Mouse (Mus musculus) MEL (cell line): Measurements from ENCODE around the gene Srgap3. TPM values are rescaled to one million over a fixed set of nuclear protein-coding genes. Genes with fewer than 3 reads are reported as not detected.

ENCODE experiments used
- DNase-seq: peaks from one replicate; pipeline ENCODE4 v3.0.0; 2011; ENCODE audit warnings: low read depth, low spot score
- H3K27ac ChIP-seq: 2 replicates; pipeline ENCODE4 v1.5.1; 2012; ENCODE audit warnings: low read depth, mild to moderate bottlenecking, control low read depth, low read length, moderate library complexity; ENCODE audit not compliant: control insufficient read depth
- H3K27me3 ChIP-seq, 2 experiments: fragments of 150-350 bp in 1 of 2; sonication (generic) in 1 of 2; 2 replicates each; pipeline ENCODE4 v1.6.1; 2012; ENCODE audit warnings: low read length in 2 of 2, mild to moderate bottlenecking in 2 of 2, improper control_type of control experiment in 1 of 2, moderate library complexity in 1 of 2; ENCODE audit not compliant: insufficient read depth in 2 of 2, control insufficient read depth in 1 of 2
- H3K36me3 ChIP-seq, 2 experiments: 2 replicates each; pipeline ENCODE4 v1.6.1; 2012 to 2014; ENCODE audit warnings: low read length in 2 of 2, improper control_type of control experiment in 1 of 2, inconsistent platforms in 1 of 2, mild to moderate bottlenecking in 1 of 2; ENCODE audit not compliant: insufficient read depth in 2 of 2, control insufficient read depth in 1 of 2
- H3K4me1 ChIP-seq, 2 experiments: fragments of 150-350 bp in 1 of 2; sonication (generic) in 1 of 2; 2 replicates each; pipeline ENCODE4 v1.6.1; 2012; ENCODE audit warnings: low read length in 2 of 2, improper control_type of control experiment in 1 of 2, mild to moderate bottlenecking in 1 of 2; ENCODE audit not compliant: insufficient read depth in 2 of 2, control insufficient read depth in 1 of 2
- H3K4me3 ChIP-seq, 2 experiments: fragments of 150-350 bp in 1 of 2; sonication (generic) in 1 of 2; 2 replicates each; pipeline ENCODE4 v1.5.1; 2012; ENCODE audit warnings: low read depth in 2 of 2, low read length in 2 of 2, mild to moderate bottlenecking in 2 of 2, moderate library complexity in 2 of 2, control low read depth in 1 of 2, improper control_type of control experiment in 1 of 2; ENCODE audit not compliant: control insufficient read depth in 1 of 2, insufficient read depth in 1 of 2
- H3K79me2 ChIP-seq: 2 replicates; pipeline ENCODE4 v1.6.1; 2012; ENCODE audit warnings: mild to moderate bottlenecking, low read length, moderate library complexity; ENCODE audit not compliant: control insufficient read depth, poor library complexity, insufficient read depth
- H3K9ac ChIP-seq: 2 replicates; pipeline ENCODE4 v1.6.1; 2012; ENCODE audit warnings: low read depth, mild to moderate bottlenecking, control low read depth, low read length, moderate library complexity; ENCODE audit not compliant: control insufficient read depth, poor library complexity, severe bottlenecking
- H3K9me3 ChIP-seq: fragments of 150-350 bp; sonication (generic); replicated peaks from 2 replicates; pipeline ENCODE4 v1.6.1; 2012; ENCODE audit warnings: mild to moderate bottlenecking, low read length, improper control_type of control experiment, moderate library complexity; ENCODE audit not compliant: insufficient read depth
- BHLHE40 ChIP-seq: IDR thresholded peaks from 2 replicates; pipeline ENCODE4 v1.6.1; 2012; ENCODE audit warnings: low read depth, mild to moderate bottlenecking, inconsistent platforms, low read length, improper control_type of control experiment, borderline replicate concordance
- CHD2 ChIP-seq: IDR thresholded peaks from 2 replicates; pipeline ENCODE4 v1.6.1; 2011; ENCODE audit warnings: low read length, improper control_type of control experiment
- CTCF ChIP-seq, 3 experiments: IDR thresholded peaks in 2 of 3; conservative IDR thresholded peaks in 1 of 3; 2 replicates each; pipeline ENCODE4 v1.5.1; 2011 to 2012; ENCODE audit warnings: low read length in 3 of 3, low read depth in 2 of 3, mild to moderate bottlenecking in 2 of 3, improper control_type of control experiment in 1 of 3, inconsistent platforms in 1 of 3, mixed read lengths in 1 of 3, moderate library complexity in 1 of 3; ENCODE audit not compliant: control insufficient read depth in 1 of 3, insufficient read depth in 1 of 3, poor library complexity in 1 of 3, severe bottlenecking in 1 of 3
- ELF1 ChIP-seq: IDR thresholded peaks from 2 replicates; pipeline ENCODE4 v1.6.1; 2014; ENCODE audit warnings: low read depth, mild to moderate bottlenecking, inconsistent platforms, low read length, improper control_type of control experiment, moderate library complexity
- ETS1 ChIP-seq: IDR thresholded peaks from 2 replicates; pipeline ENCODE4 v1.6.1; 2012; ENCODE audit warnings: low read depth, mild to moderate bottlenecking, inconsistent platforms, low read length, improper control_type of control experiment, moderate library complexity
- GATA1 ChIP-seq: IDR thresholded peaks from 2 replicates; pipeline ENCODE4 v1.6.1; 2011; ENCODE audit warnings: low read depth, low read length, improper control_type of control experiment
- HCFC1 ChIP-seq: IDR thresholded peaks from 2 replicates; pipeline ENCODE4 v1.6.1; 2012; ENCODE audit warnings: low read depth, mild to moderate bottlenecking, inconsistent platforms, low read length, improper control_type of control experiment, moderate library complexity
- JUND ChIP-seq: IDR thresholded peaks from 2 replicates; pipeline ENCODE4 v1.6.1; 2011; ENCODE audit warnings: low read depth, mild to moderate bottlenecking, improper control_type of control experiment, low read length
- MAFK ChIP-seq: IDR thresholded peaks from 2 replicates; pipeline ENCODE4 v1.6.1; 2011; ENCODE audit warnings: low read depth, mild to moderate bottlenecking, low read length, improper control_type of control experiment, borderline replicate concordance
- MEF2A ChIP-seq: IDR thresholded peaks from 2 replicates; pipeline ENCODE4 v1.6.1; 2014; ENCODE audit warnings: low read depth, mild to moderate bottlenecking, inconsistent platforms, low read length, improper control_type of control experiment; ENCODE audit not compliant: poor library complexity, insufficient replicate concordance, severe bottlenecking; ENCODE audit errors: extremely low read depth
- MXI1 ChIP-seq: IDR thresholded peaks from 2 replicates; pipeline ENCODE4 v1.6.1; 2011; ENCODE audit warnings: mild to moderate bottlenecking, low read depth, low read length, improper control_type of control experiment
- MYB ChIP-seq: IDR thresholded peaks from 2 replicates; pipeline ENCODE4 v1.6.1; 2011; ENCODE audit warnings: mild to moderate bottlenecking, low read depth, low read length, improper control_type of control experiment
- NRF1 ChIP-seq: IDR thresholded peaks from 2 replicates; pipeline ENCODE4 v1.6.1; 2014; ENCODE audit warnings: low read depth, mild to moderate bottlenecking, inconsistent platforms, low read length, improper control_type of control experiment, moderate library complexity; ENCODE audit not compliant: poor library complexity, insufficient read depth, severe bottlenecking
- POLR2A ChIP-seq, 2 experiments: IDR thresholded peaks; 2 replicates each; pipeline ENCODE4 v1.6.1; 2011 to 2012; ENCODE audit warnings: low read length in 2 of 2, mild to moderate bottlenecking in 2 of 2, control low read depth in 1 of 2, improper control_type of control experiment in 1 of 2, low read depth in 1 of 2, moderate library complexity in 1 of 2; ENCODE audit not compliant: control insufficient read depth in 1 of 2, insufficient read depth in 1 of 2, poor library complexity in 1 of 2
- POLR2AphosphoS2 ChIP-seq: IDR thresholded peaks from 2 replicates; pipeline ENCODE4 v1.6.1; 2011; ENCODE audit warnings: low read length, improper control_type of control experiment
- RCOR1 ChIP-seq: IDR thresholded peaks from 2 replicates; pipeline ENCODE4 v1.6.1; 2012; ENCODE audit warnings: low read depth, mild to moderate bottlenecking, inconsistent platforms, low read length, improper control_type of control experiment
- SIN3A ChIP-seq: IDR thresholded peaks from 2 replicates; pipeline ENCODE4 v1.6.1; 2012; ENCODE audit warnings: low read length, improper control_type of control experiment, inconsistent platforms
- TAL1 ChIP-seq: IDR thresholded peaks from 2 replicates; pipeline ENCODE4 v1.6.1; 2012; ENCODE audit warnings: mild to moderate bottlenecking, inconsistent platforms, low read length, moderate library complexity, mixed read lengths
- TBP ChIP-seq: IDR thresholded peaks from 2 replicates; pipeline ENCODE4 v1.8.0; 2011; ENCODE audit warnings: low read depth, low read length, improper control_type of control experiment
- TCF12 ChIP-seq: IDR thresholded peaks from 2 replicates; pipeline ENCODE4 v1.6.1; 2014; ENCODE audit warnings: low read depth, mild to moderate bottlenecking, inconsistent platforms, low read length, improper control_type of control experiment, moderate library complexity
- UBTF ChIP-seq: IDR thresholded peaks from 2 replicates; pipeline ENCODE4 v1.6.1; 2012; ENCODE audit warnings: low read depth, mild to moderate bottlenecking, inconsistent platforms, low read length, improper control_type of control experiment, moderate library complexity, borderline replicate concordance; ENCODE audit not compliant: insufficient read depth
- USF2 ChIP-seq, 2 experiments: IDR thresholded peaks; 2 replicates each; pipeline ENCODE4 v1.6.1; 2011 to 2012; ENCODE audit warnings: improper control_type of control experiment in 2 of 2, low read length in 2 of 2, borderline replicate concordance in 1 of 2, inconsistent platforms in 1 of 2, low read depth in 1 of 2, mild to moderate bottlenecking in 1 of 2; ENCODE audit not compliant: insufficient read depth in 1 of 2
- ZC3H11A ChIP-seq: IDR thresholded peaks from 2 replicates; pipeline ENCODE4 v1.6.1; 2012; ENCODE audit warnings: low read depth, mild to moderate bottlenecking, inconsistent platforms, low read length, improper control_type of control experiment
- ZMIZ1 ChIP-seq: IDR thresholded peaks from 2 replicates; pipeline ENCODE4 v1.6.1; 2012; ENCODE audit warnings: low read depth, mild to moderate bottlenecking, inconsistent platforms, low read length, improper control_type of control experiment, moderate library complexity
- ZNF384 ChIP-seq: IDR thresholded peaks from 2 replicates; pipeline ENCODE4 v1.6.1; 2012; ENCODE audit warnings: low read depth, mild to moderate bottlenecking, inconsistent platforms, low read length, improper control_type of control experiment
- polyA plus RNA-seq, 2 experiments: library from polyadenylated mRNA; stranded (reverse) in 1 of 2; unstranded in 1 of 2; fragments of >175 nt in 1 of 2; fragments of >200 nt in 1 of 2; gene quantifications; 2 replicates each; pipeline versions ENCODE4 v1.2.1 to v1.2.4; 2012; ENCODE audit warnings: low replicate concordance in 2 of 2, low read depth in 1 of 2; ENCODE audit not compliant: insufficient read length in 2 of 2, insufficient read depth in 1 of 2, missing spikeins in 1 of 2
- total RNA-seq: library from RNA; depleted of rRNA; stranded (reverse); fragments of 300-350 nt; gene quantifications from 2 replicates; pipeline ENCODE4 v1.2.3, GENCODE M21; 2012

Gene Srgap3
- total and polyA plus RNA-seq, 3 experiments: 0.31 to 0.75 TPM; not detected in 1

DNA sequence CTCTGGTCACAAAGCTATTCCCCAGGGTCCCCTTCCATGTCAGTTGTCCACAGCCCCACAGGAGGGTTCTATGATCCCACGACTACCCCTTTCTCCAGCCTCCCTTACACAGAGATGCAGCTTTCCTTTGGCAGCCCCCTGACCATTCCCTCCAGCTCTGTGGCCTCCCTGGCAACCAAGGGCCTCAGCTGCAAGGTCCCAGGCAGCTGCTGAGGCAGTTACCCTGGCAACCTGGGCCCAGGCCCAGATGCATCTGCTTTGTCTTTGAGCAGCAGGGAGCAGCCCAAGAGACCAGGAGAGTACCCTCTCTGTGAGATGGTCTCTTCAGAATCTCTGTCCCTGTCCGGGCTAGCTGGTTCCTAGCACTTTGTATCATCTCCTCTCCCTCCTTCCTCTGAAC, 108.2 kb downstream of the Srgap3 start:
- no peaks in the 10 kb centered on the region for H3K4me1 ChIP-seq
- H3K9ac ChIP-seq: no peak overlapping the region
- TF ChIP-seq SIN3A: no peak
- TF ChIP-seq POLR2A (IDR thresholded peaks at IDR 0.05; ENCODE audit: control insufficient read depth in 1 of 2, insufficient read depth in 1 of 2, low read depth in 1 of 2, low read length in 2 of 2, poor library complexity in 1 of 2): no peak
- no peak for TF ChIP-seq JUND
- no peak for TF ChIP-seq GATA1
- no peak for TF ChIP-seq TBP
- TF ChIP-seq UBTF: no peak
- TF ChIP-seq MAFK: no peak
- TF ChIP-seq TAL1: no peak
- TF ChIP-seq BHLHE40: no peak
- no peak for TF ChIP-seq USF2 (IDR thresholded peaks at IDR 0.05; ENCODE audit: borderline replicate concordance in 1 of 2, insufficient read depth in 1 of 2, low read depth in 1 of 2, low read length in 2 of 2)
- no peak for TF ChIP-seq MYB
- TF ChIP-seq ZC3H11A: no peak
- no peak for TF ChIP-seq RCOR1
- no peak for TF ChIP-seq HCFC1
- TF ChIP-seq POLR2AphosphoS2: no peak
- TF ChIP-seq TCF12: no peak
- no peaks in the 10 kb centered on the region for H3K36me3 ChIP-seq
- H3K9me3 ChIP-seq: no peaks in the 10 kb centered on the region
- no peaks in the 10 kb centered on the region for H3K27me3 ChIP-seq
- H3K79me2 ChIP-seq: no peaks in the 10 kb centered on the region
- no peak for DNase-seq
- no peak overlapping the region for H3K4me3 ChIP-seq
- no peak overlapping the region for H3K27ac ChIP-seq

DNA sequence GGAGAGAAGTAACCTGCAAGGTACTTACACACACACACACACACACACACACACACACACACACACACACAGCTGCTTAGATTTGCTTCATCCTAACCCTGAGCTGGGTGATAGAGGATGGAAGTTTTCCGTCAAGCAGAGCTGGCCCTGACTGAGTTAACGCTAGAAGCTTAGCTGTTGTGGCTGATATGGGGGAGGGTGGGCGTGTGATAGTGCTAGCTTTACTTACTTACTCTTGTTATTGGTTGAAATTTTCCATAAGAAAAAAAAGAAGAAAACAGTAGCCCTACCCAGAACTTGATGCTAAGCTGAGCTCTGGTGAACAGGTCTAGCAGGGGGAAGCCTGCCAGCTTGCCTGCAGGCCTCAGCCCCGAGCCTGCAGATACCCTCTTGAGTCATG, 110.4 kb downstream of the Srgap3 start:
- no peak for DNase-seq
- Histone ChIP-seq H3K79me2 (no peaks in the 10 kb centered on the region), H3K9ac (no peak overlapping the region), H3K4me3 (no peak overlapping the region), H3K4me1 (no peaks in the 10 kb centered on the region), H3K9me3 (no peaks in the 10 kb centered on the region), H3K36me3 (no peaks in the 10 kb centered on the region), H3K27me3 (no peaks in the 10 kb centered on the region), H3K27ac (no peak overlapping the region)
- TF ChIP-seq USF2 (IDR thresholded peaks at IDR 0.05; ENCODE audit: borderline replicate concordance in 1 of 2, insufficient read depth in 1 of 2, low read depth in 1 of 2, low read length in 2 of 2) (no peak), ZNF384 (no peak), ELF1 (no peak), MEF2A (no peak), MYB (no peak), ZMIZ1 (no peak), MXI1 (no peak), UBTF (no peak), CTCF (IDR thresholded peaks at IDR 0.05 in 2 of 3, conservative IDR thresholded peaks at IDR 0.05 in 1 of 3; ENCODE audit: control insufficient read depth in 1 of 3, insufficient read depth in 1 of 3, low read depth in 2 of 3, low read length in 3 of 3, poor library complexity in 1 of 3, severe bottlenecking in 1 of 3) (no peak), NRF1 (no peak), ETS1 (no peak), JUND (no peak), BHLHE40 (no peak), CHD2 (no peak)
